Mouse (Mus musculus): Measurements from ENCODE around the gene Krt81. TPM values are rescaled to one million over a fixed set of nuclear protein-coding genes. Genes with fewer than 3 reads are reported as not detected.

Gene Krt81
- total RNA-seq, 2 experiments from 2014 or later, result not detected

GRCm38 (mm10) chr15:101438555-101438954 lies 25.0 kb downstream of the Krt81 start, which contains the start of gene Krt87:
Gene Krt87 (minus strand): TSS chr15:101438804.
- DNase-seq (ENCODE audit: low spot score in 2 of 2), result no peak
- Histone ChIP-seq H3K27ac (no peak within 1 kb of the TSS), H3K4me3 (peak within 1 kb of the TSS; percentile 43)
- TF ChIP-seq CTCF (conservative IDR thresholded peaks at IDR 0.05), result no peak

- TF ChIP-seq CTCF (conservative IDR thresholded peaks at IDR 0.05), result no peak
- no peak overlapping the region for H3K27ac ChIP-seq
- no peak for DNase-seq (ENCODE audit: low spot score in 2 of 2)
- H3K4me3 ChIP-seq, result no peak overlapping the region
Observed at GRCm38 (mm10) chr15:101436611-101437010, 26.9 kb downstream of the Krt81 start.

GRCm38 (mm10) chr15:101424914-101425313 lies 38.6 kb downstream of the Krt81 start:
- no peak for DNase-seq (ENCODE audit: low spot score in 2 of 2)
- H3K27ac ChIP-seq, result no peak overlapping the region
- no peak overlapping the region for H3K4me3 ChIP-seq
- TF ChIP-seq CTCF (conservative IDR thresholded peaks at IDR 0.05), result no peak

- no peak overlapping the region for H3K4me3 ChIP-seq
- H3K27ac ChIP-seq, result no peak overlapping the region
- TF ChIP-seq CTCF (conservative IDR thresholded peaks at IDR 0.05), result peak; percentile 62
- peak in 1 of 2 experiments; percentile 4 for DNase-seq (ENCODE audit: low spot score in 2 of 2)
Observed at GRCm38 (mm10) chr15:101420903-101421302, 42.6 kb downstream of the Krt81 start.

GRCm38 (mm10) chr15:101418950-101419349 lies 44.6 kb downstream of the Krt81 start:
- Histone ChIP-seq H3K27ac (no peak overlapping the region), H3K4me3 (no peak overlapping the region)
- TF ChIP-seq CTCF (conservative IDR thresholded peaks at IDR 0.05), result no peak
- peak in 1 of 2 experiments; percentile 22 for DNase-seq (ENCODE audit: low spot score in 2 of 2)

GRCm38 (mm10) chr15:101414807-101415565 lies 48.6 kb downstream of the Krt81 start:
- no peak overlapping the region for H3K27ac ChIP-seq
- DNase-seq (ENCODE audit: low spot score in 2 of 2), result no peak

GRCm38 (mm10) chr15:101413916-101414635 lies 49.5 kb downstream of the Krt81 start:
- DNase-seq (ENCODE audit: low spot score in 2 of 2), result no peak
- Histone ChIP-seq H3K27ac (no peak overlapping the region), H3K4me3 (no peak overlapping the region)
- TF ChIP-seq CTCF (conservative IDR thresholded peaks at IDR 0.05), result 0 out of 2 replicates have a peak, but pooled peaks have one; percentile 8

More at GRCm38 (mm10) chr15:101414807-101415565, 48.6 kb downstream of the Krt81 start:
- no peak for TF ChIP-seq CTCF (conservative IDR thresholded peaks at IDR 0.05)
- no peak overlapping the region for H3K4me3 ChIP-seq

- no peak overlapping the region for H3K4me3 ChIP-seq
- no peak for DNase-seq (ENCODE audit: low spot score in 2 of 2)
- TF ChIP-seq CTCF (conservative IDR thresholded peaks at IDR 0.05), result no peak
- no peak overlapping the region for H3K27ac ChIP-seq
Observed at GRCm38 (mm10) chr15:101412188-101412587, 51.4 kb downstream of the Krt81 start.

GRCm38 (mm10) chr15:101410775-101411174 lies 52.8 kb downstream of the Krt81 start, which contains the start of gene Krt7:
Gene Krt7 (plus strand): TSS chr15:101411043.
- no peak for DNase-seq (ENCODE audit: low spot score in 2 of 2)
- H3K4me3 ChIP-seq, result no peak within 1 kb of the TSS
- no peak within 1 kb of the TSS for H3K27ac ChIP-seq
- TF ChIP-seq CTCF (conservative IDR thresholded peaks at IDR 0.05), result no peak

Other genes starting within 250 kb of the Krt81 start
- 10 to 100 TPM; 79.5 to 82.7 TPM for gene Grasp, start 239.6 kb downstream of the Krt81 start, total RNA-seq (2021)
- gene Nr4a1, start 209.5 kb downstream of the Krt81 start, total RNA-seq (2021), result 10 to 100 TPM; 39.8 to 54.8 TPM
- gene Atg101, start 179.5 kb downstream of the Krt81 start, total RNA-seq (2021), result 10 to 100 TPM; 50.6 to 53.3 TPM
- gene 6030408B16Rik, start 170.5 kb downstream of the Krt81 start, total RNA-seq (2021), result under 1 TPM in 1 of 2 experiments, not detected in 1; 0.54 TPM
- under 1 TPM; 0.12 to 0.18 TPM for gene Krt80, start 93.6 kb downstream of the Krt81 start, total RNA-seq (2021)
- gene Krt7, start 52.7 kb downstream of the Krt81 start, total RNA-seq (2021), result not detected
- under 1 TPM; 0.46 to 0.69 TPM for gene Krt87, start 24.9 kb downstream of the Krt81 start, total RNA-seq (2021)
- not detected for gene Krt88, start 16.0 kb downstream of the Krt81 start, total RNA-seq (2021)
- gene Krt86, start 9.7 kb upstream of the Krt81 start, total RNA-seq (2021), result not detected
- gene Krt83, start 27.8 kb upstream of the Krt81 start, total RNA-seq (2021), result not detected
- not detected for gene Gm49425, start 53.5 kb upstream of the Krt81 start, total RNA-seq (2021)
- not detected for gene Krt84, start 69.1 kb upstream of the Krt81 start, total RNA-seq (2021)
- not detected for gene Krt82, start 86.9 kb upstream of the Krt81 start, total RNA-seq (2021)
- gene Krt90, start 99.2 kb upstream of the Krt81 start, total RNA-seq (2021), result not detected
- not detected for gene Krt75, start 110.2 kb upstream of the Krt81 start, total RNA-seq (2021)
- gene Gm5414, start 164.4 kb upstream of the Krt81 start, total RNA-seq (2021), result not detected
- gene Gm5478, start 183.6 kb upstream of the Krt81 start, total RNA-seq (2021), result not detected
- gene Krt6b, start 216.5 kb upstream of the Krt81 start, total RNA-seq (2021), result not detected
- not detected for gene Krt6a, start 230.6 kb upstream of the Krt81 start, total RNA-seq (2021)
- gene Krt5, start 249.1 kb upstream of the Krt81 start, total RNA-seq (2021), result under 1 TPM; 0.15 to 0.47 TPM